In genomic region chr16:34667031-34667726, GRCm38 (mm10) we compare ENCODE assay signal across 8 mouse cellular contexts. TPM values are rescaled to one million over a fixed set of nuclear protein-coding genes. Genes with fewer than 3 reads are reported as not detected.
DNase-seq lines count a peak whose midpoint lies in the region; ATAC-seq lines count a peak whose summit lies in the region.

No protein-coding gene starts in this region.

- no peaks in the 10 kb centered on the region for H3K9me3 ChIP-seq in hindbrain, embryonic 10.5 days
- H3K9me3 ChIP-seq in lung, embryonic 16.5 days (ENCODE audit: control insufficient read depth, low read length) = no peaks in the 10 kb centered on the region

- peaks cover 17% of the 10 kb centered on the region for H3K4me1 ChIP-seq in hindbrain, embryonic 10.5 days (replicated peaks)
- no peaks in the 10 kb centered on the region for H3K4me1 ChIP-seq in lung, embryonic 16.5 days (replicated peaks; ENCODE audit: control insufficient read depth, insufficient read depth, low read length)

- 6% methylated on average over 20 of the region's 20 CpGs for WGBS in hindbrain, embryonic 10.5 days
- 4% methylated on average over 20 of the region's 20 CpGs for WGBS in lung, embryonic 16.5 days

- H3K27me3 ChIP-seq in hindbrain, embryonic 10.5 days (ENCODE audit: insufficient read depth, poor library complexity, severe bottlenecking) = peaks cover 65% of the 10 kb centered on the region
- H3K27me3 ChIP-seq in lung, embryonic 16.5 days (ENCODE audit: control insufficient read depth, insufficient read depth, low read depth, low read length) = no peaks in the 10 kb centered on the region

- ATAC-seq in frontal cortex, adult (ENCODE audit: low TSS enrichment) = peak; percentile 81
- ATAC-seq in lung, embryonic 16.5 days (ENCODE audit: low read depth) = peak; percentile 93

- H3K4me2 ChIP-seq in lung, embryonic 16.5 days (ENCODE audit: low read depth, low read length) = peak overlapping the region; percentile 51

- H3K27ac ChIP-seq in hindbrain, embryonic 10.5 days = no peak overlapping the region
- no peak overlapping the region for H3K27ac ChIP-seq in lung, embryonic 16.5 days (ENCODE audit: low read length)

- H3K36me3 ChIP-seq in hindbrain, embryonic 10.5 days = no peaks in the 10 kb centered on the region
- H3K36me3 ChIP-seq in lung, embryonic 16.5 days (ENCODE audit: control insufficient read depth, insufficient read depth, low read length) = no peaks in the 10 kb centered on the region

- peak; percentile 39 for DNase-seq in MEL-GATA-1-ER (ENCODE audit: extremely low read depth, low read depth)
- DNase-seq in cerebellum, adult 8-10 months = peak; percentile 54
- DNase-seq in hindbrain, embryonic 10.5 days (ENCODE audit: low spot score) = peak; percentile 70
- peak; percentile 50 for DNase-seq in layer of hippocampus, adult 9-10 months (ENCODE audit: low spot score)
- peak; percentile 36 for DNase-seq in ovary, postnatal 10 days (ENCODE audit: low spot score)
- DNase-seq in thymus, postnatal 0 days (ENCODE audit: low spot score) = peak; percentile 74

- peak overlapping the region; percentile 31 for H3K4me3 ChIP-seq in hindbrain, embryonic 10.5 days
- H3K4me3 ChIP-seq in lung, embryonic 16.5 days (ENCODE audit: low read length) = peak overlapping the region; percentile 21; the same call in 1 of the 2 replicates

- H3K9ac ChIP-seq in lung, embryonic 16.5 days (ENCODE audit: low read length) = no peak overlapping the region

RNA-seq across cellular contexts. Expression of gene Ropn1, which starts 17.5 kb away (rescaled TPM):
- not detected in 2 replicates for polyA plus RNA-seq in hindbrain, embryonic 10.5 days (2016; fragmentation: Nextera tagmentation; extraction: Ambion mirVana)
- polyA plus RNA-seq in lung, embryonic 16.5 days (2015; fragmentation: Nextera tagmentation; extraction: Ambion mirVana) = not detected in 2 replicates
- not detected in 2 replicates for polyA plus RNA-seq in thymus, postnatal 0 days (2015; fragmentation: Nextera tagmentation; extraction: Ambion mirVana)

RNA-seq across cellular contexts. Expression of gene Ccdc14, which starts 23.2 kb away (rescaled TPM):
- polyA plus RNA-seq in hindbrain, embryonic 10.5 days (2016; fragmentation: Nextera tagmentation; extraction: Ambion mirVana) = 8.1 and 9.5 TPM in 2 replicates
- 7.9 and 8.0 TPM in 2 replicates for polyA plus RNA-seq in lung, embryonic 16.5 days (2015; fragmentation: Nextera tagmentation; extraction: Ambion mirVana)
- 4.7 and 5.0 TPM in 2 replicates for polyA plus RNA-seq in thymus, postnatal 0 days (2015; fragmentation: Nextera tagmentation; extraction: Ambion mirVana)
